ENCODE assay signal across 1 mouse cellular context in the genomic region with DNA sequence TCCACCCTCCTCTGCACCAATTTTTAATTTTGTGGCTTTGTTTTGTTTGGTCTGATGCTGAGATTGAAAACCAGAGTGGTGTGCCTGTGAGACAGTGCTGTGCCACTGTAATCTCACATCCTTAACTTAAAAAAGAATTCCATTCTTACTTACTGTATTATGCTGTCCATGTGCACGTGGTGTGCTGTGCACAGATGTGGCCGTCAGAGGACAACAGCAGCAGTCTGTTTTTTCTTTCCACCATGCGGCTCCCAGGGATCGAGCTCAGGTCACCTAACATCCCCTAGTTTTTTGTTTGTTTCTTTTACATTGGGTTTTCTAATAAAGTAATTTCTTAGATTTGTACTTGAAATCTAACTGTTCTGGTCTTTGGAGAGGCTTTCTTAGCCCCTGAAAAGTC.
TF ChIP-seq lines count a peak whose summit lies in the region.

No protein-coding gene starts in this region.

TF ChIP-seq in CH12.LX, 34 proteins besides CTCF, POLR2A, EP300 and RAD21 (continued from another document):
- TF ChIP-seq BHLHE40 (IDR thresholded peaks at IDR 0.05; ENCODE audit: low read depth, low read length), result peak; percentile 75
